Mouse (Mus musculus): ENCODE results near the gene Adgrb2.

DNA sequence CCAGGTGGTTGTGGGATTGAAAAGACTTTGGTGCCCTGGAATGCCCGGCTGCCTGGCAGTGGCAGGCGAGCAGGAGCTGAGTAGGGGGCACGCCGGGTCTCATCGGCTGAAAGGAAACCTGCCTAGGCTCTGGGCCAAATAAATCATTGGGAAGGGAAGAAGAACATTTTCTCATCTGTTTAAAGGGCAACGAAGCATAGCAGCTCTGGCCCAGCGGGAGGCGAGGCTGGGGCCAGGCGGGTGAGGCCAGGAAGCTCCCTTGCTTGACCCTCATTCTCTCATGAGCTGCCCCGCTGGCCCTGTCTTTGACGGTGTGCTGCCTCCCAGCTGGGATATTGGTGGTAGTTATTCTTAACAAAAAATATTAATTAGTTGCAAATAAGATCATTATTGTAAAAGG, 3.0 kb upstream of the Adgrb2 start:
- TF ChIP-seq CTCF (IDR thresholded peaks at IDR 0.05; ENCODE audit: low read depth, low read length) (no peak), POLR2A (IDR thresholded peaks at IDR 0.05; ENCODE audit: extremely low read depth, insufficient read depth, low read length) (no peak)

All from liver, adult 2 months (tissue).